Mouse (Mus musculus) liver, embryonic 16.5 days (tissue): ENCODE data around the gene Kif26a. TPM values are rescaled to one million over a fixed set of nuclear protein-coding genes. Genes with fewer than 3 reads are reported as not detected.

ENCODE experiments used
- ATAC-seq: fragments of 200-750 bp; cut with Nextera tagmentation; 2 replicates; pipeline ENCODE4 v1.8.0; 2017; ENCODE audit warnings: low read depth, mild to moderate bottlenecking, moderate number of reproducible peaks, moderate library complexity
- H3K27ac ChIP-seq: fragments of 300-500 bp; sonication (generic); 2 replicates; pipeline ENCODE4 v1.5.1; 2014; ENCODE audit warnings: mild to moderate bottlenecking, low read length
- H3K27me3 ChIP-seq: fragments of 300-500 bp; sonication (generic); 2 replicates; pipeline ENCODE4 v1.6.1; 2014; ENCODE audit warnings: low read depth, low read length, mixed read lengths; ENCODE audit not compliant: control insufficient read depth, insufficient read depth
- H3K36me3 ChIP-seq: fragments of 300-500 bp; sonication (generic); 2 replicates; pipeline ENCODE4 v1.6.1; 2014; ENCODE audit warnings: mild to moderate bottlenecking; ENCODE audit not compliant: control insufficient read depth, insufficient read depth
- H3K4me1 ChIP-seq: fragments of 300-500 bp; sonication (generic); 2 replicates; pipeline ENCODE4 v1.6.1; 2014; ENCODE audit warnings: low read depth, low read length, mixed read lengths; ENCODE audit not compliant: control insufficient read depth
- H3K4me2 ChIP-seq: fragments of 300-500 bp; sonication (generic); 2 replicates; pipeline ENCODE4 v1.6.1; 2014; ENCODE audit warnings: low read depth, low read length, mixed read lengths
- H3K4me3 ChIP-seq: fragments of 300-500 bp; sonication (generic); 2 replicates; pipeline ENCODE4 v1.5.1; 2014; ENCODE audit warnings: low read depth, mild to moderate bottlenecking, low read length
- H3K9ac ChIP-seq: fragments of 300-500 bp; sonication (generic); 2 replicates; pipeline ENCODE4 v1.6.1; 2014; ENCODE audit warnings: low read depth, low read length
- H3K9me3 ChIP-seq: fragments of 300-500 bp; sonication (generic); replicated peaks from 2 replicates; pipeline ENCODE4 v1.6.1; 2016; ENCODE audit warnings: low read length; ENCODE audit not compliant: control insufficient read depth
- WGBS: fragments of 180-500 bp; shearing (Covaris S2); extraction: QIAGEN DNeasy Blood & Tissue Kit; methylation state at CpG from one replicate; pipeline ENCODE4 v1.1.7; 2014; ENCODE audit not compliant: insufficient replicate concordance; 5-methylcytosine and 5-hydroxymethylcytosine counted together
- polyA plus RNA-seq: library from polyadenylated mRNA; unstranded; fragments of >200 nt; fragmentation: Nextera tagmentation; extraction: Ambion mirVana; gene quantifications from 2 replicates; pipeline ENCODE4 v1.2.1, GENCODE M21; 2015

Gene Kif26a
- polyA plus RNA-seq, 1 experiment from 2014 or later = 0.27 TPM

GRCm38 (mm10) chr12:112186899-112187298 is 40.9 kb downstream of the Kif26a start:
- Histone ChIP-seq H3K9ac (no peak overlapping the region), H3K4me1 (no peaks in the 10 kb centered on the region), H3K4me2 (no peak overlapping the region), H3K36me3 (no peaks in the 10 kb centered on the region), H3K4me3 (no peak overlapping the region), H3K27ac (no peak overlapping the region), H3K27me3 (no peaks in the 10 kb centered on the region), H3K9me3 (no peaks in the 10 kb centered on the region)
- 68% methylated on average over 6 of the region's 6 CpGs for WGBS
- no peak for ATAC-seq

- Histone ChIP-seq H3K4me3 (no peak overlapping the region), H3K4me2 (no peak overlapping the region), H3K27ac (no peak overlapping the region), H3K36me3 (no peaks in the 10 kb centered on the region), H3K4me1 (no peaks in the 10 kb centered on the region), H3K9ac (no peak overlapping the region), H3K9me3 (no peaks in the 10 kb centered on the region), H3K27me3 (no peaks in the 10 kb centered on the region; the same call in 1 of the 2 replicates)
- ATAC-seq = no peak
- WGBS = 22% methylated on average over 6 of the region's 6 CpGs
Measured at GRCm38 (mm10) chr12:112191753-112192152, 45.7 kb downstream of the Kif26a start.

- H3K27ac ChIP-seq = no peak overlapping the region
- H3K4me1 ChIP-seq = no peaks in the 10 kb centered on the region
- H3K9ac ChIP-seq = no peak overlapping the region
- no peak for ATAC-seq
- H3K4me2 ChIP-seq = no peak overlapping the region
- no peaks in the 10 kb centered on the region for H3K36me3 ChIP-seq
- no peaks in the 10 kb centered on the region for H3K9me3 ChIP-seq
- no peak overlapping the region for H3K4me3 ChIP-seq
- no peaks in the 10 kb centered on the region; the same call in 1 of the 2 replicates for H3K27me3 ChIP-seq
- WGBS = 7% methylated on average over 13 of the region's 13 CpGs
Measured at GRCm38 (mm10) chr12:112195019-112195418, 49.0 kb downstream of the Kif26a start.

- no peak for ATAC-seq
- no peak overlapping the region for H3K4me3 ChIP-seq
- no peaks in the 10 kb centered on the region for H3K9me3 ChIP-seq
- no peak overlapping the region for H3K4me2 ChIP-seq
- 65% methylated on average over 10 of the region's 10 CpGs for WGBS
- H3K4me1 ChIP-seq = no peaks in the 10 kb centered on the region
- H3K36me3 ChIP-seq = no peaks in the 10 kb centered on the region
- H3K9ac ChIP-seq = no peak overlapping the region
- no peaks in the 10 kb centered on the region; the same call in 1 of the 2 replicates for H3K27me3 ChIP-seq
- no peak overlapping the region for H3K27ac ChIP-seq
Measured at GRCm38 (mm10) chr12:112196562-112196961, 50.6 kb downstream of the Kif26a start.

- H3K4me3 ChIP-seq = no peak overlapping the region
- ATAC-seq = no peak
- H3K9ac ChIP-seq = no peak overlapping the region
- H3K27ac ChIP-seq = no peak overlapping the region
- H3K4me1 ChIP-seq = no peaks in the 10 kb centered on the region
- H3K4me2 ChIP-seq = no peak overlapping the region
- no peaks in the 10 kb centered on the region for H3K36me3 ChIP-seq
- no peaks in the 10 kb centered on the region; the same call in 1 of the 2 replicates for H3K27me3 ChIP-seq
- WGBS = 69% methylated on average over 3 of the region's 3 CpGs
- H3K9me3 ChIP-seq = no peaks in the 10 kb centered on the region
Measured at GRCm38 (mm10) chr12:112199363-112199762, 53.4 kb downstream of the Kif26a start.

- H3K4me2 ChIP-seq = no peak overlapping the region
- H3K36me3 ChIP-seq = no peaks in the 10 kb centered on the region
- no peaks in the 10 kb centered on the region for H3K4me1 ChIP-seq
- no peaks in the 10 kb centered on the region for H3K9me3 ChIP-seq
- H3K27me3 ChIP-seq = no peaks in the 10 kb centered on the region; the same call in 1 of the 2 replicates
- WGBS = 48% methylated on average over 2 of the region's 2 CpGs
- H3K9ac ChIP-seq = no peak overlapping the region
- no peak overlapping the region for H3K4me3 ChIP-seq
- ATAC-seq = no peak
- H3K27ac ChIP-seq = no peak overlapping the region
Measured at GRCm38 (mm10) chr12:112200045-112200444, 54.0 kb downstream of the Kif26a start.

GRCm38 (mm10) chr12:112207163-112207562 is 61.2 kb downstream of the Kif26a start:
- WGBS = 62% methylated on average over 2 of the region's 2 CpGs
- Histone ChIP-seq H3K4me1 (no peaks in the 10 kb centered on the region), H3K27ac (no peak overlapping the region), H3K27me3 (no peaks in the 10 kb centered on the region), H3K4me3 (no peak overlapping the region), H3K4me2 (no peak overlapping the region), H3K9ac (no peak overlapping the region), H3K36me3 (no peaks in the 10 kb centered on the region), H3K9me3 (no peaks in the 10 kb centered on the region)
- ATAC-seq = no peak

- no peak overlapping the region for H3K27ac ChIP-seq
- no peaks in the 10 kb centered on the region for H3K9me3 ChIP-seq
- H3K36me3 ChIP-seq = no peaks in the 10 kb centered on the region
- no peak overlapping the region for H3K4me2 ChIP-seq
- no peak for ATAC-seq
- H3K4me3 ChIP-seq = no peak overlapping the region
- H3K27me3 ChIP-seq = no peaks in the 10 kb centered on the region
- no peaks in the 10 kb centered on the region for H3K4me1 ChIP-seq
- 50% methylated on average over 4 of the region's 4 CpGs for whole genome bisulfite sequencing
- no peak overlapping the region for H3K9ac ChIP-seq
Measured at GRCm38 (mm10) chr12:112207734-112208133, 61.7 kb downstream of the Kif26a start.

GRCm38 (mm10) chr12:112210622-112211021 is 64.6 kb downstream of the Kif26a start:
- no peak for ATAC-seq
- Histone ChIP-seq H3K4me2 (no peak overlapping the region), H3K9ac (no peak overlapping the region), H3K9me3 (no peaks in the 10 kb centered on the region), H3K4me1 (no peaks in the 10 kb centered on the region), H3K36me3 (no peaks in the 10 kb centered on the region), H3K27me3 (no peaks in the 10 kb centered on the region), H3K27ac (no peak overlapping the region), H3K4me3 (no peak overlapping the region)
- WGBS = 65% methylated on average over 10 of the region's 13 CpGs
